Mouse (Mus musculus) lung, embryonic 16.5 days (tissue): ENCODE results near the gene Wdfy2. TPM values are rescaled to one million over a fixed set of nuclear protein-coding genes. Genes with fewer than 3 reads are reported as not detected.
"Not testable (repeated sequence)": the region's sequence is repeated elsewhere in the genome, so short reads cannot be mapped to it uniquely, and the experiment has no call there.

Experiments used
- ATAC-seq: fragments of 200-750 bp; cut with Nextera tagmentation; 2 replicates; pipeline ENCODE4 v1.8.0; 2017; ENCODE audit warnings: low read depth, mild to moderate bottlenecking, moderate library complexity
- H3K27ac ChIP-seq: fragments of 300-500 bp; sonication (generic); 2 replicates; pipeline ENCODE4 v1.5.1; 2014; ENCODE audit warnings: mild to moderate bottlenecking, control low read depth, low read length
- H3K27me3 ChIP-seq: fragments of 300-500 bp; sonication (generic); 2 replicates; pipeline ENCODE4 v1.6.1; 2014; ENCODE audit warnings: low read depth, low read length, mixed read lengths; ENCODE audit not compliant: control insufficient read depth, insufficient read depth
- H3K36me3 ChIP-seq: fragments of 300-500 bp; sonication (generic); 2 replicates; pipeline ENCODE4 v1.6.1; 2014; ENCODE audit warnings: low read length; ENCODE audit not compliant: control insufficient read depth, insufficient read depth
- H3K4me1 ChIP-seq: fragments of 300-500 bp; sonication (generic); replicated peaks from 2 replicates; pipeline ENCODE4 v1.6.1; 2014; ENCODE audit warnings: low read length, mixed read lengths; ENCODE audit not compliant: control insufficient read depth, insufficient read depth
- H3K4me2 ChIP-seq: fragments of 300-500 bp; sonication (generic); 2 replicates; pipeline ENCODE4 v1.6.1; 2014; ENCODE audit warnings: low read depth, low read length, control low read depth
- H3K4me3 ChIP-seq: fragments of 300-500 bp; sonication (generic); 2 replicates; pipeline ENCODE4 v1.5.1; 2014; ENCODE audit warnings: mild to moderate bottlenecking, low read length, control low read depth
- H3K9ac ChIP-seq: fragments of 300-500 bp; sonication (generic); 2 replicates; pipeline ENCODE4 v1.6.1; 2014; ENCODE audit warnings: low read length, control low read depth
- H3K9me3 ChIP-seq: fragments of 300-500 bp; sonication (generic); 2 replicates; pipeline ENCODE4 v1.6.1; 2016; ENCODE audit warnings: low read length; ENCODE audit not compliant: control insufficient read depth
- WGBS: fragments of 180-500 bp; shearing (Covaris S2); extraction: QIAGEN DNeasy Blood & Tissue Kit; methylation state at CpG from one replicate; pipeline ENCODE4 v1.1.7; 2014; 5-methylcytosine and 5-hydroxymethylcytosine counted together
- polyA plus RNA-seq: library from polyadenylated mRNA; unstranded; fragments of >200 nt; fragmentation: Nextera tagmentation; extraction: Ambion mirVana; gene quantifications from 2 replicates; pipeline ENCODE4 v1.2.1, GENCODE M21; 2015

Wdfy2 gene
- polyA plus RNA-seq, 1 experiment from 2014 or later = 7.7 TPM

DNA sequence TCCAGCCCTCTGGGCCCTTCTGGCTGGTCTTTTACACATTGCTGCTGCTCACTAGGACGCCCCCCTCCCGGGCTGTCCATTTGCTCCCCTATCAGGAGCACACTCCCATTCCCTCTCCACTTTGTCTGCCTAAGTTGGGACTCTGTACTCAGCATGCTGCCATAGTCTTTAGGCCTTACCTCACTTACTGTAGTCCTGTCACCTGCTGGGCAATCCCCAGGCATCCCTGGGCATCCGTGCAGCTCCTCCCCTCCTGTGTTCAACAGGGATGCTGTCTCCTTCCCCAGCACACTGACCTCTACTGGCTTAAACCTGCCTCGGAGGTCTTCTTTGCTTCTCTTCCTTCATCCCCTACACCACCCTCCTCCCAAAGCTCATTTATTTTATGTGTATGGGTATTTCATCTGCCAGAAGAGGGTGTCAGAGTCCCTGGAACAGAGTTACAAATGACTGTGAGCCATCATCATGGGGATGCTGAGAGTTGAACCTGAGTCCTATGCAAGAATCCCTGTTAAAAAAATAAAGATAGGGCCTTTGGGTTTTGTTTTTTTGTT, 44.7 kb downstream of the Wdfy2 start:
- Histone ChIP-seq H3K36me3 (no peaks in the 10 kb centered on the region), H3K9ac (no peak overlapping the region), H3K27me3 (no peaks in the 10 kb centered on the region), H3K9me3 (no peaks in the 10 kb centered on the region), H3K4me3 (no peak overlapping the region), H3K4me2 (no peak overlapping the region), H3K4me1 (peaks cover 22% of the 10 kb centered on the region), H3K27ac (no peak overlapping the region)
- no peak for ATAC-seq
- WGBS = 36% methylated on average over 4 of the region's 4 CpGs

DNA sequence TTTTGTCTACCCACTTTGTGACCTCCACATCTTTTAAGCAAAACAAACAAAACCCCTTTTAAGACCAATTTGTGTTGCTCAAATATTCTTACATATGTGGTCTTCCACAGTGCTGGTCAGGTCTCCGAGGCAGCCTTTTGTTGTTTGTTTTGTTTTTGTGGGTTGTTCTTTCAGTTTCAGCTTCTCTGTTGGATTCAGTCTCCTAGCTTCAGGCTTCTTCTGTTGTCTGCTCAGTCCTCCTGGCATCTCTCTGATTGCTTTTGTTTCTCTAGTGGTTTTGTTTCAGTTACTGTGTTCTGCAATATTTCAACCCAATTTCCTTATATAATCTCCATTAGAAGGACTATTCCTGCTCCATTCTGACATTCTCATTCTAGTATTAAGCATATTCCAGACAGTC, 46.1 kb downstream of the Wdfy2 start:
- 31% methylated on average over 1 of the region's 1 CpGs for WGBS

DNA sequence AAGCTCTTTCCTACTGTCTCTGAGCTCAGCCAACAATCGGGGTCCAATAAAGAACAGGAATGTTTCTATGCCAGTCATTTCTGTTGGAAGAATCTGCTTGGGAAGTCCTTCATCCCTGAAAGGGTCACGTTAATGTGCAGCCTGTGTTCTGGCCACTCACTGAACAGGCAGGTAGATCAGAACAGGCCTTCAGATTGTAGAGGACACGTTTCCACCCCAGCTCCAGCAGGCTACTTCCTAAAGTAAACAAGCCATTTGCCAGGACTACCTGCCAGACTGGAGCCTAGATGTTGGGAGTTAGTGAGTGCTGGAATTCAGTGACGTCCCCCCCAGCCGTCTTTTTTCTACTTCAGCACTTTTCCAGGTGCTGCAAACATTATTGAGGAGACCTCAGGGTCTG, 46.7 kb downstream of the Wdfy2 start:
- H3K4me2 ChIP-seq = no peak overlapping the region
- H3K4me1 ChIP-seq = peaks cover 14% of the 10 kb centered on the region
- H3K27ac ChIP-seq = 0 out of 2 replicates have a peak overlapping the region, but pooled peaks have one; percentile 12
- peak; percentile 41; the same call in 1 of the 2 replicates for ATAC-seq
- H3K27me3 ChIP-seq = no peaks in the 10 kb centered on the region
- H3K36me3 ChIP-seq = no peaks in the 10 kb centered on the region
- 25% methylated on average over 5 of the region's 5 CpGs for WGBS
- H3K4me3 ChIP-seq = no peak overlapping the region
- H3K9ac ChIP-seq = no peak overlapping the region
- no peaks in the 10 kb centered on the region for H3K9me3 ChIP-seq

More for the DNA sequence above, 46.1 kb downstream of the Wdfy2 start:
- Histone ChIP-seq H3K4me3 (no peak overlapping the region), H3K27ac (no peak overlapping the region), H3K27me3 (no peaks in the 10 kb centered on the region), H3K9ac (no peak overlapping the region), H3K9me3 (no peaks in the 10 kb centered on the region), H3K4me2 (no peak overlapping the region), H3K36me3 (no peaks in the 10 kb centered on the region), H3K4me1 (peaks cover 17% of the 10 kb centered on the region)
- ATAC-seq = no peak

DNA sequence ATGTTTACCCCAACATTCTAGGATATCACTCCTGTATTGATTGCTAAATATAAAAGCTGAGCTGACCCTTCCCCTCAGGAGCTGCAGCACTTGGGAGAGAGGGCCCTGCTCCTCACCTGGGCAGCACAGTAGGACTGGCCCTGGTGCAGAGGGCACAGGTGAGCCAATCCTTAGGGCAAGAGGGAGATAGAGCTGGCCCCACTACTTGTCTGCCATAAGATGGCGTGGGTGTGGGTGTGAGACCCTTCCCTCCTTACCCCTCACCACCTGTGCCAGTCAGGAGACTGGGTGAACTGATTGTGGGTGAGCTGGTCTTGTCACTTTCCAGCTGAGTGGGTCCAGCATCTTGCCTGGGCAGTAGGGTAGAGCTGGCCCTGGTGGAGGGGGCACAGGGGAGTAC, 47.2 kb downstream of the Wdfy2 start:
- no peak overlapping the region for H3K27ac ChIP-seq
- no peak overlapping the region for H3K4me2 ChIP-seq
- no peak overlapping the region for H3K4me3 ChIP-seq
- H3K4me1 ChIP-seq = peaks cover 9% of the 10 kb centered on the region
- no peaks in the 10 kb centered on the region for H3K9me3 ChIP-seq
- no peak overlapping the region for H3K9ac ChIP-seq
- H3K27me3 ChIP-seq = no peaks in the 10 kb centered on the region
- no peaks in the 10 kb centered on the region for H3K36me3 ChIP-seq
- 67% methylated on average over 1 of the region's 1 CpGs for WGBS
- 0 out of 2 replicates have a peak, but pooled peaks have one; percentile 7 for ATAC-seq

DNA sequence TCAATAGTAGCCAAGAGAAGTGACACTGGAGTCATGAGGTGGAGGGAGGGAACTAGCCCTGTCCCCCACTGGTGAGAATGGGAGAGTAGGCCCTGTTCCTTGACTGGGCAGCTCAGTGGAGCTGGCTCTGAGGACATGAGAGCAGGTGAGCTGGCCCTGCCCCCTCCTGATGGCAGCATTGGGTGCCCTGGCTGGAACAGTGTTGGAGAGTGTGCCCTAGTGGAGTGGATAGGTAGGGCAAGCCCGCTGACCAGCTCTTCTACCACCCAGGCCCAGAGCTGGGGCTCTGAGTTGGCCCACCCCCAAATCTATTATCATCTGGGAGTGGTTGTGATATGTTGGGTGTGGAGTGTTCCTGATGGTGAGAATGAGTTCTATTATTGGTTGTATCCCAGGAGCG, 47.7 kb downstream of the Wdfy2 start:
- H3K27me3 ChIP-seq = no peaks in the 10 kb centered on the region
- no peak overlapping the region for H3K9ac ChIP-seq
- 78% methylated on average over 2 of the region's 2 CpGs for WGBS
- no peak overlapping the region for H3K4me3 ChIP-seq
- peaks cover 5% of the 10 kb centered on the region for H3K4me1 ChIP-seq
- H3K9me3 ChIP-seq = no peaks in the 10 kb centered on the region
- H3K27ac ChIP-seq = no peak overlapping the region
- no peaks in the 10 kb centered on the region for H3K36me3 ChIP-seq
- H3K4me2 ChIP-seq = no peak overlapping the region
- ATAC-seq = peak; percentile 38; the same call in 1 of the 2 replicates

DNA sequence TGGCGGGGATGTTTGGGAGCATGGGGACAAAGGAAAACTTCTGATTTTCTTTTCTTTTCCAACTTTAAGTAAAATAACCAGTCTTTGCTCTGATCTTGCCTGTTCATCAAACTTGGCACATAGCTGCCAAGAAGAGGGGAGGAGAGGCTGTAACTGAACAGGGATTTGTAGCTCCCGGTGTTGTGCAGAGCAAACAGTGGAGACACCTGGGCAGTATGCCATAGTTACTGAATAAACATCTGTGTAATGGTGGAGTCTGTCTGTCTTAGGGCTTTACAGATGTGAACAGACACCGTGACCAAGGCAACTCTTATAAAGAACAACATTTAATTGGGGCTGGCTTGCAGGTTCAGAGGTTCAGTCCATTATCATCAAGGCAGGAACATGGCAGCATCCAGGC, 53.9 kb downstream of the Wdfy2 start:
- no peak overlapping the region for H3K27ac ChIP-seq
- no peak overlapping the region for H3K4me3 ChIP-seq
- H3K9me3 ChIP-seq = no peaks in the 10 kb centered on the region
- WGBS = 84% methylated on average over 3 of the region's 3 CpGs
- no peaks in the 10 kb centered on the region for H3K4me1 ChIP-seq
- H3K27me3 ChIP-seq = no peaks in the 10 kb centered on the region
- no peak overlapping the region for H3K4me2 ChIP-seq
- ATAC-seq = no peak
- no peak overlapping the region for H3K9ac ChIP-seq
- H3K36me3 ChIP-seq = no peaks in the 10 kb centered on the region

DNA sequence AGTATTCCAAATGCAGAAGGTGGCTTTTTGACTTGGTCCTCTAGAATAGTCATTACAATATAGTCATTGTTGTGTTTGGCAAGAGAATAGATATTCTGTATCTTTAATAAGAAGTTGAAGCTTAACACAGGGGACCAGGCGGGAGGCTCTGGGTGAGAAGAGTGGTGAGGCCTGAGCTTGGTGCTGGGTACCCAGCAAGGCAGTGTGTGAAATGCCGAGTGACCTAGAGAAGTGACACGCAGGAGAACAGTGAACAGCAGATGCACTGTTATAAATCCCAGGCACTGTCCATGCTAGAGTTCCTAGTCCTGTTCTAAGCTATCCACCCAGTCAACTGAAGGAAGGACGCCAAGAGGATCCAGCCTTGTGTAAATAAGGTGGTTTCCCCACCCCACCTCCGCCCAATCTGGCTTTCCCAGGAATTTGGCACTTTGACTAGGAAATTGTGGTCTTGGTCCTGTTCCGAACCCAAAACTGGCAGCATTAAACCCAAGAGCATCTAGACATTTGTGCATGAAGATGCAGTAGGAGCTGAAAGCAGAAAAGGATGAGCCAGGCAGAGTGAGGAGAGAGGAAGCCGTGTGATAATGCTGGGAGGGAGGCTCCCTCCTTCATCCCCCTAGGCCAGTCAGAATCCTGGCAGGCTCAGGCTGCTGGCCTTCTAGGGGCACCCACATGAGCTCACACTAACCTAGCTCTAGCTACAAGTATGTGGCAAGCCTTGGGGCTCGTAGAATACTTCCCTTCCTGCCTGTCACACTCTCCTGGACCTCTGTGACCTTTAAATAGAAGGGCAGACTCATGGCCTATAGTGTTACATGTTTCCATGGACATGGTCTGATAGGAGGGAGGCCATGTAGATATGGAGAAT, 55.5 kb downstream of the Wdfy2 start:
- Histone ChIP-seq H3K9ac (no peak overlapping the region), H3K27me3 (no peaks in the 10 kb centered on the region), H3K4me3 (no peak overlapping the region), H3K4me2 (no peak overlapping the region), H3K4me1 (no peaks in the 10 kb centered on the region), H3K9me3 (no peaks in the 10 kb centered on the region), H3K27ac (no peak overlapping the region), H3K36me3 (no peaks in the 10 kb centered on the region)
- ATAC-seq = no peak
- 66% methylated on average over 8 of the region's 8 CpGs for WGBS

DNA sequence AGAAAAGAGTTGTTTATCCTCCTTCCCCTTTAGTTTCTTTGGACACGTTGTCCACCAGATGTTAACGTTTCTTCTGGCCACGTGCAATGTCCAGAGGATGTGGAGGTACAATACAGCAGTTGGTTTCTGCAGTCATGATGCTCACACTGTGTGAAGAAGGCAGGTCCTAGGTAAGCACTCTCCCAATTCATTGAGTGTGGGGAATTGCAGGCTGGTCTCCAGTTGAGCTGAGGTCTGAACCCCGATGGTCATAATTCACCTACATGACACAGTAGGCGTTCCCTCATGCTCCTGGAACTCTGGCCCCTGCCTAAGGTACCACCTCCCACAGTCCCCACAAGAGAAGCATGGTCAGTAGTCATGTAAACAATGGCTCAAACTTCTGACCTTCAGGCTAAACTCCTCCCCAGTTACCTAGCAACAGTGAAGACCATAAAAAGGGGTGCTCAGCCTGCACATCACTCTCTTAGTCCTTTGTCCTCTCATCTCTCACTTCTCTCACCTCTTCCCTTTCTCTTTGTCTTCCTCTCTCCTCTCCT, 56.2 kb downstream of the Wdfy2 start:
- not testable (repeated sequence) for H3K27ac ChIP-seq, H3K27me3 ChIP-seq, H3K9me3 ChIP-seq, H3K4me1 ChIP-seq, H3K4me2 ChIP-seq, H3K9ac ChIP-seq, H3K4me3 ChIP-seq, ATAC-seq, H3K36me3 ChIP-seq
- WGBS = 48% methylated on average over 5 of the region's 5 CpGs
